Mouse (Mus musculus): Measurements from ENCODE around the gene Adk.

DNA sequence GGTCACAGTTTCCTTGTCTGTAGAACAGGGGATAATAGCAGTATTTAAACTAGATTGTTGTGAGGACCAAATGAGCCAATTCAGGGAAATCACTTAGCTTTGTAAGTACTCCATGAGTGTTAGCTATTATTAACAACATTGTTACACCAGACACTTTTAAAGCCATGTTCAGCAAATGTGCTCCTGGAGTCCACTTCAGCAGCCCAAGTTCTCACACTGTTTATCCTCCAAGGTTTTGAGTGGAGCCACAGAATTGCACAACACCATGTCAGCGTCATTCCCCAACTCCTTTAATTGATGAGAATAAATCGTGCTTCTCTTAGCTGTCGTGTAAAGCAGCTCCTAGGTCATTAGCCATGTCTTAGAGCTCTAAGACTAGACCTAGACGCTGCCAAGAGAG, 437.8 kb downstream of the Adk start:
- TF ChIP-seq CTCF (IDR thresholded peaks at IDR 0.05; ENCODE audit: control insufficient read depth, insufficient read depth, low read length) (no peak), POLR2A (IDR thresholded peaks at IDR 0.05; ENCODE audit: borderline replicate concordance, control insufficient read depth, low read depth, low read length) (no peak)
